Mouse (Mus musculus) MEL (cell line): ENCODE data around the gene Lsp1. TPM values are rescaled to one million over a fixed set of nuclear protein-coding genes. Genes with fewer than 3 reads are reported as not detected.

Experiments
- DNase-seq: peaks from one replicate; pipeline ENCODE4 v3.0.0; 2011; ENCODE audit warnings: low read depth, low spot score
- H3K27ac ChIP-seq: 2 replicates; pipeline ENCODE4 v1.5.1; 2012; ENCODE audit warnings: low read depth, mild to moderate bottlenecking, control low read depth, low read length, moderate library complexity; ENCODE audit not compliant: control insufficient read depth
- H3K27me3 ChIP-seq, 2 experiments: fragments of 150-350 bp in 1 of 2; sonication (generic) in 1 of 2; 2 replicates each; pipeline ENCODE4 v1.6.1; 2012; ENCODE audit warnings: low read length in 2 of 2, mild to moderate bottlenecking in 2 of 2, improper control_type of control experiment in 1 of 2, moderate library complexity in 1 of 2; ENCODE audit not compliant: insufficient read depth in 2 of 2, control insufficient read depth in 1 of 2
- H3K36me3 ChIP-seq, 2 experiments: 2 replicates each; pipeline ENCODE4 v1.6.1; 2012 to 2014; ENCODE audit warnings: low read length in 2 of 2, improper control_type of control experiment in 1 of 2, inconsistent platforms in 1 of 2, mild to moderate bottlenecking in 1 of 2; ENCODE audit not compliant: insufficient read depth in 2 of 2, control insufficient read depth in 1 of 2
- H3K4me1 ChIP-seq, 2 experiments: fragments of 150-350 bp in 1 of 2; sonication (generic) in 1 of 2; 2 replicates each; pipeline ENCODE4 v1.6.1; 2012; ENCODE audit warnings: low read length in 2 of 2, improper control_type of control experiment in 1 of 2, mild to moderate bottlenecking in 1 of 2; ENCODE audit not compliant: insufficient read depth in 2 of 2, control insufficient read depth in 1 of 2
- H3K4me3 ChIP-seq, 2 experiments: fragments of 150-350 bp in 1 of 2; sonication (generic) in 1 of 2; 2 replicates each; pipeline ENCODE4 v1.5.1; 2012; ENCODE audit warnings: low read depth in 2 of 2, low read length in 2 of 2, mild to moderate bottlenecking in 2 of 2, moderate library complexity in 2 of 2, control low read depth in 1 of 2, improper control_type of control experiment in 1 of 2; ENCODE audit not compliant: control insufficient read depth in 1 of 2, insufficient read depth in 1 of 2
- H3K79me2 ChIP-seq: 2 replicates; pipeline ENCODE4 v1.6.1; 2012; ENCODE audit warnings: mild to moderate bottlenecking, low read length, moderate library complexity; ENCODE audit not compliant: control insufficient read depth, poor library complexity, insufficient read depth
- H3K9ac ChIP-seq: 2 replicates; pipeline ENCODE4 v1.6.1; 2012; ENCODE audit warnings: low read depth, mild to moderate bottlenecking, control low read depth, low read length, moderate library complexity; ENCODE audit not compliant: control insufficient read depth, poor library complexity, severe bottlenecking
- H3K9me3 ChIP-seq: fragments of 150-350 bp; sonication (generic); replicated peaks from 2 replicates; pipeline ENCODE4 v1.6.1; 2012; ENCODE audit warnings: mild to moderate bottlenecking, low read length, improper control_type of control experiment, moderate library complexity; ENCODE audit not compliant: insufficient read depth
- BHLHE40 ChIP-seq: IDR thresholded peaks from 2 replicates; pipeline ENCODE4 v1.6.1; 2012; ENCODE audit warnings: low read depth, mild to moderate bottlenecking, inconsistent platforms, low read length, improper control_type of control experiment, borderline replicate concordance
- CHD2 ChIP-seq: IDR thresholded peaks from 2 replicates; pipeline ENCODE4 v1.6.1; 2011; ENCODE audit warnings: low read length, improper control_type of control experiment
- CTCF ChIP-seq, 3 experiments: IDR thresholded peaks in 2 of 3; conservative IDR thresholded peaks in 1 of 3; 2 replicates each; pipeline ENCODE4 v1.5.1; 2011 to 2012; ENCODE audit warnings: low read length in 3 of 3, low read depth in 2 of 3, mild to moderate bottlenecking in 2 of 3, improper control_type of control experiment in 1 of 3, inconsistent platforms in 1 of 3, mixed read lengths in 1 of 3, moderate library complexity in 1 of 3; ENCODE audit not compliant: control insufficient read depth in 1 of 3, insufficient read depth in 1 of 3, poor library complexity in 1 of 3, severe bottlenecking in 1 of 3
- E2F4 ChIP-seq: IDR thresholded peaks from 2 replicates; pipeline ENCODE4 v1.6.1; 2011; ENCODE audit warnings: low read depth, low read length, improper control_type of control experiment, borderline replicate concordance
- ELF1 ChIP-seq: IDR thresholded peaks from 2 replicates; pipeline ENCODE4 v1.6.1; 2014; ENCODE audit warnings: low read depth, mild to moderate bottlenecking, inconsistent platforms, low read length, improper control_type of control experiment, moderate library complexity
- JUND ChIP-seq: IDR thresholded peaks from 2 replicates; pipeline ENCODE4 v1.6.1; 2011; ENCODE audit warnings: low read depth, mild to moderate bottlenecking, improper control_type of control experiment, low read length
- MEF2A ChIP-seq: IDR thresholded peaks from 2 replicates; pipeline ENCODE4 v1.6.1; 2014; ENCODE audit warnings: low read depth, mild to moderate bottlenecking, inconsistent platforms, low read length, improper control_type of control experiment; ENCODE audit not compliant: poor library complexity, insufficient replicate concordance, severe bottlenecking; ENCODE audit errors: extremely low read depth
- MXI1 ChIP-seq: IDR thresholded peaks from 2 replicates; pipeline ENCODE4 v1.6.1; 2011; ENCODE audit warnings: mild to moderate bottlenecking, low read depth, low read length, improper control_type of control experiment
- MYB ChIP-seq: IDR thresholded peaks from 2 replicates; pipeline ENCODE4 v1.6.1; 2011; ENCODE audit warnings: mild to moderate bottlenecking, low read depth, low read length, improper control_type of control experiment
- MYC ChIP-seq: IDR thresholded peaks from 2 replicates; pipeline ENCODE4 v1.6.1; 2011; ENCODE audit warnings: low read depth, mild to moderate bottlenecking, low read length, improper control_type of control experiment, moderate library complexity
- NRF1 ChIP-seq: IDR thresholded peaks from 2 replicates; pipeline ENCODE4 v1.6.1; 2014; ENCODE audit warnings: low read depth, mild to moderate bottlenecking, inconsistent platforms, low read length, improper control_type of control experiment, moderate library complexity; ENCODE audit not compliant: poor library complexity, insufficient read depth, severe bottlenecking
- POLR2AphosphoS2 ChIP-seq: IDR thresholded peaks from 2 replicates; pipeline ENCODE4 v1.6.1; 2011; ENCODE audit warnings: low read length, improper control_type of control experiment
- POLR2AphosphoS5 ChIP-seq: IDR thresholded peaks from 2 replicates; pipeline ENCODE4 v1.6.1; 2012; ENCODE audit warnings: low read depth, borderline replicate concordance, mild to moderate bottlenecking, inconsistent platforms, low read length, moderate library complexity, mixed read lengths
- RAD21 ChIP-seq: IDR thresholded peaks from 2 replicates; pipeline ENCODE4 v1.6.1; 2011; ENCODE audit warnings: mild to moderate bottlenecking, low read depth, low read length, improper control_type of control experiment
- SIN3A ChIP-seq: IDR thresholded peaks from 2 replicates; pipeline ENCODE4 v1.6.1; 2012; ENCODE audit warnings: low read length, improper control_type of control experiment, inconsistent platforms
- TAL1 ChIP-seq: IDR thresholded peaks from 2 replicates; pipeline ENCODE4 v1.6.1; 2012; ENCODE audit warnings: mild to moderate bottlenecking, inconsistent platforms, low read length, moderate library complexity, mixed read lengths
- TBP ChIP-seq: IDR thresholded peaks from 2 replicates; pipeline ENCODE4 v1.8.0; 2011; ENCODE audit warnings: low read depth, low read length, improper control_type of control experiment
- USF1 ChIP-seq: IDR thresholded peaks from 2 replicates; pipeline ENCODE4 v1.6.1; 2014; ENCODE audit warnings: low read depth, mild to moderate bottlenecking, inconsistent platforms, low read length, improper control_type of control experiment, moderate library complexity
- ZNF384 ChIP-seq: IDR thresholded peaks from 2 replicates; pipeline ENCODE4 v1.6.1; 2012; ENCODE audit warnings: low read depth, mild to moderate bottlenecking, inconsistent platforms, low read length, improper control_type of control experiment
- polyA plus RNA-seq, 2 experiments: library from polyadenylated mRNA; stranded (reverse) in 1 of 2; unstranded in 1 of 2; fragments of >175 nt in 1 of 2; fragments of >200 nt in 1 of 2; gene quantifications; 2 replicates each; pipeline versions ENCODE4 v1.2.1 to v1.2.4; 2012; ENCODE audit warnings: low replicate concordance in 2 of 2, low read depth in 1 of 2; ENCODE audit not compliant: insufficient read length in 2 of 2, insufficient read depth in 1 of 2, missing spikeins in 1 of 2
- total RNA-seq: library from RNA; depleted of rRNA; stranded (reverse); fragments of 300-350 nt; gene quantifications from 2 replicates; pipeline ENCODE4 v1.2.3, GENCODE M21; 2012

The Lsp1 gene
- total and polyA plus RNA-seq, 3 experiments: not detected

DNA sequence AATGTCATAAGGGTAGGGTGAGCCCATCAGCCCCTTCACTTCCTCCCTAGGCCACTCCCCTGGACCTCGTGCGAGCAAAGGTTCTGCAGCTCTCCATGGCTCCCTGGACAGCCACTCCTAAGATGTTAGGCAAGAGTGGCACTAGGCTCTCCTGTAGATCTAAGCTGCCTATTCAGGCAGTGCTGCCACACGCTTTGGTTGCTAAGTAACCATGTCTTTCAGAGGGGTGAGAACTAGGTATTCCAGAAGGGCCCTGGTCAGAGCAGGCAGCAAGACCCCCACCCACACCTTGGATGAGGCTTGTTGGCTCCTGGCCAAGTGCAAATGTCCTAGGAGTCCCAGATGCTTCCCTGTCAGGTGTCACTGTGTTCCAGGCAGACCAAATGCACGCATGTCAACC is 45.9 kb downstream of the Lsp1 start:
- H3K9me3 ChIP-seq: no peaks in the 10 kb centered on the region
- no peak overlapping the region for H3K27ac ChIP-seq
- no peak overlapping the region for H3K4me3 ChIP-seq

DNA sequence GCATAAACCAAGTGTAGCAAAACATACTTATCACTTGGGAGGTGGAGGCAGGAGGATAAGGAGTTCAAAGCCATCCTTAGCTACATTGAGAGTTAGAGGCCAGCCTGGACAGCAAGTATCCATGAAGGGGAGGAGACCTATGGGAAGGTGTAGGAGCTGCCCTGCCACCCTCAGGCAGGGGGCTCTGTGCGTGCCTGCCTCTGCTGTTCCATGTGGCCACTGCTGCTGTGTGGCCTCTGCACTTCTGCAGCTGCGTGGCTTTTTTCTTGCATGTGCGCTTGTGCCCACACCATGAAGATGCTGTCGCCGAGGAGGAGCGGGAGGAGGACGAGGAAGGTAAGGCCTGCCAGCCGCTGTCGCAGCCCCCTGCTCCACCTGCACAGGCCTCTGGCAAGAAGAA is 46.8 kb downstream of the Lsp1 start:
- Histone ChIP-seq H3K27me3 (peaks cover 0 to 2% of the 10 kb centered on the region in 2 experiments; a peak in 2 of 4 replicates), H3K4me1 (no peaks in the 10 kb centered on the region), H3K36me3 (no peaks in the 10 kb centered on the region)

More for the DNA sequence above, 45.9 kb downstream of the Lsp1 start:
- Histone ChIP-seq H3K9ac (no peak overlapping the region), H3K36me3 (no peaks in the 10 kb centered on the region), H3K27me3 (no peaks in the 10 kb centered on the region), H3K79me2 (no peaks in the 10 kb centered on the region), H3K4me1 (no peaks in the 10 kb centered on the region)
- TF ChIP-seq POLR2AphosphoS2: no peak
- TF ChIP-seq BHLHE40: no peak
- TF ChIP-seq MYB: no peak
- TF ChIP-seq TAL1: no peak
- no peak for TF ChIP-seq SIN3A
- TF ChIP-seq MEF2A: no peak
- TF ChIP-seq ZNF384: no peak
- no peak for TF ChIP-seq RAD21
- no peak for TF ChIP-seq E2F4
- TF ChIP-seq TBP: no peak
- TF ChIP-seq NRF1: no peak
- TF ChIP-seq MYC: no peak
- TF ChIP-seq JUND: no peak
- TF ChIP-seq CHD2: no peak
- DNase-seq: no peak

More for the DNA sequence above, 46.8 kb downstream of the Lsp1 start:
- Histone ChIP-seq H3K9me3 (no peaks in the 10 kb centered on the region), H3K4me3 (no peak overlapping the region), H3K27ac (no peak overlapping the region), H3K9ac (no peak overlapping the region), H3K79me2 (no peaks in the 10 kb centered on the region)
- no peak for TF ChIP-seq POLR2AphosphoS5
- TF ChIP-seq POLR2AphosphoS2: no peak
- TF ChIP-seq USF1: no peak
- TF ChIP-seq ELF1: no peak
- TF ChIP-seq MXI1: no peak
- no peak for TF ChIP-seq RAD21
- TF ChIP-seq CTCF (IDR thresholded peaks at IDR 0.05 in 2 of 3, conservative IDR thresholded peaks at IDR 0.05 in 1 of 3; ENCODE audit: control insufficient read depth in 1 of 3, insufficient read depth in 1 of 3, low read depth in 2 of 3, low read length in 3 of 3, poor library complexity in 1 of 3, severe bottlenecking in 1 of 3): no peak
- no peak for DNase-seq
